Mouse (Mus musculus) cerebellum, adult 2 months (tissue): Measurements from ENCODE around the gene Gm29427. TPM values are rescaled to one million over a fixed set of nuclear protein-coding genes. Genes with fewer than 3 reads are reported as not detected.

Source experiments
- DNase-seq, 2 experiments: peaks; one replicate each; pipeline ENCODE4 v3.0.0; 2021
- H3K27ac ChIP-seq: fragments of 200-500 bp; 2 replicates; pipeline ENCODE4 v1.5.1; 2012; ENCODE audit warnings: low read length, control low read depth, inconsistent platforms; ENCODE audit not compliant: insufficient read depth
- H3K27me3 ChIP-seq: fragments of 200-500 bp; 2 replicates; pipeline ENCODE4 v1.6.1; 2012; ENCODE audit warnings: inconsistent platforms, mild to moderate bottlenecking, low read length, moderate library complexity; ENCODE audit not compliant: control insufficient read depth, insufficient read depth
- H3K4me1 ChIP-seq: fragments of 200-500 bp; 2 replicates; pipeline ENCODE4 v1.6.1; 2011; ENCODE audit warnings: low read length; ENCODE audit not compliant: control insufficient read depth, insufficient read depth
- H3K4me3 ChIP-seq: fragments of 200-500 bp; replicated peaks from 2 replicates; pipeline ENCODE3; 2011; ENCODE audit warnings: mild to moderate bottlenecking, low read depth, low read length, control low read depth; ENCODE audit not compliant: insufficient read depth
- CTCF ChIP-seq: fragments of 200-500 bp; IDR thresholded peaks from 2 replicates; pipeline ENCODE4 v1.5.1; 2011; ENCODE audit warnings: low read depth, mild to moderate bottlenecking, control low read depth, low read length, moderate library complexity, borderline replicate concordance; ENCODE audit not compliant: insufficient read depth
- POLR2A ChIP-seq: fragments of 200-500 bp; IDR thresholded peaks from 2 replicates; pipeline ENCODE4 v1.6.1; 2011; ENCODE audit warnings: low read length, control low read depth, borderline replicate concordance; ENCODE audit not compliant: insufficient read depth
- WGBS: fragments of 180-500 bp; shearing (Covaris S2); methylation state at CpG from one replicate; pipeline ENCODE4 v1.1.7; 2018; 5-methylcytosine and 5-hydroxymethylcytosine counted together
- polyA plus RNA-seq: library from polyadenylated mRNA; depleted of rRNA; stranded (reverse); fragments of >200 nt; gene quantifications from 2 replicates; pipeline ENCODE4 v1.2.3, GENCODE M21; 2012; rRNA removed

The Gm29427 gene
- polyA plus RNA-seq, 1 experiment: not detected

- Histone ChIP-seq H3K4me3 (no peak within 1 kb of the TSS), H3K4me1 (no peaks in the 10 kb centered on the region), H3K27ac (no peak within 1 kb of the TSS), H3K27me3 (no peaks in the 10 kb centered on the region)
- no peak for DNase-seq
- WGBS: 96% methylated on average over 2 of the region's 2 CpGs
- no peak for TF ChIP-seq CTCF
- no peak for TF ChIP-seq POLR2A
These were observed 86.1 kb downstream of the Gm29427 start, which contains the start of gene Zp3r for GRCm38 (mm10) chr1:130629521-130629920. TSS of gene Zp3r (minus strand) at chr1:130629621.

Other genes with a start within 250 kb of the Gm29427 start
- gene Zp3r, start 86.2 kb downstream of the Gm29427 start, polyA plus RNA-seq: not detected in 2 replicates
- not detected in 2 replicates for gene C4bp, start 54.2 kb downstream of the Gm29427 start, polyA plus RNA-seq
- 7.6 and 7.8 TPM in 2 replicates for gene Yod1, start 1.5 kb upstream of the Gm29427 start, polyA plus RNA-seq
- gene Pfkfb2, start 13.5 kb upstream of the Gm29427 start, polyA plus RNA-seq: 42.6 and 42.8 TPM in 2 replicates
- 2.9 TPM in 2 replicates for gene AA986860, start 16.2 kb upstream of the Gm29427 start, polyA plus RNA-seq
- 0.07 TPM in 1 of 2 replicates, not detected in the other for gene Fcamr, start 85.1 kb upstream of the Gm29427 start, polyA plus RNA-seq
- gene Pigr, start 110.9 kb upstream of the Gm29427 start, polyA plus RNA-seq: 0.05 and 0.16 TPM in 2 replicates
- 0.82 and 1.1 TPM in 2 replicates for gene Fcmr, start 149.9 kb upstream of the Gm29427 start, polyA plus RNA-seq
- not detected in 2 replicates for gene Il24, start 171.7 kb upstream of the Gm29427 start, polyA plus RNA-seq
- not detected in 2 replicates for gene Il20, start 195.7 kb upstream of the Gm29427 start, polyA plus RNA-seq
- gene Il19, start 224.3 kb upstream of the Gm29427 start, polyA plus RNA-seq: 0.10 TPM in 1 of 2 replicates, not detected in the other